Mouse (Mus musculus): ENCODE results near the gene Pdcd7. TPM values are rescaled to one million over a fixed set of nuclear protein-coding genes. Genes with fewer than 3 reads are reported as not detected.

Gene Pdcd7
- polyA plus RNA-seq, 1 experiment = 10.4 TPM

- no peaks in the 10 kb centered on the region for H3K27me3 ChIP-seq (ENCODE audit: control insufficient read depth, insufficient read depth, low read length)
- H3K4me1 ChIP-seq (ENCODE audit: control insufficient read depth, insufficient read depth, low read length) = peaks cover 3% of the 10 kb centered on the region
- H3K4me3 ChIP-seq (ENCODE audit: control insufficient read depth, low read depth, low read length) = peak within 1 kb of the TSS; percentile 77
- TF ChIP-seq POLR2A (IDR thresholded peaks at IDR 0.05; ENCODE audit: control insufficient read depth, low read depth, low read length) = peak; percentile 45; the same call in 1 of the 2 replicates
- no peak for TF ChIP-seq CTCF (IDR thresholded peaks at IDR 0.05; ENCODE audit: control insufficient read depth, insufficient read depth, insufficient replicate concordance, low read depth, low read length)
- no peaks in the 10 kb centered on the region for H3K36me3 ChIP-seq (ENCODE audit: control insufficient read depth, insufficient read depth, low read length)
- peak within 1 kb of the TSS; percentile 56 for H3K27ac ChIP-seq (ENCODE audit: control insufficient read depth, insufficient read depth, low read depth, low read length)
These were observed 52.4 kb downstream of the Pdcd7 start, which contains the start of gene Rasl12 for GRCm38 (mm10) chr9:65398279-65398678. Gene Rasl12 (plus strand): TSS chr9:65398506.

GRCm38 (mm10) chr9:65399934-65400333 is 54.0 kb downstream of the Pdcd7 start:
- Histone ChIP-seq H3K27me3 (ENCODE audit: control insufficient read depth, insufficient read depth, low read length) (no peaks in the 10 kb centered on the region), H3K27ac (ENCODE audit: control insufficient read depth, insufficient read depth, low read depth, low read length) (no peak overlapping the region), H3K4me3 (ENCODE audit: control insufficient read depth, low read depth, low read length) (no peak overlapping the region), H3K36me3 (ENCODE audit: control insufficient read depth, insufficient read depth, low read length) (no peaks in the 10 kb centered on the region), H3K4me1 (ENCODE audit: control insufficient read depth, insufficient read depth, low read length) (peaks cover 5% of the 10 kb centered on the region)
- no peak for TF ChIP-seq POLR2A (IDR thresholded peaks at IDR 0.05; ENCODE audit: control insufficient read depth, low read depth, low read length)
- TF ChIP-seq CTCF (IDR thresholded peaks at IDR 0.05; ENCODE audit: control insufficient read depth, insufficient read depth, insufficient replicate concordance, low read depth, low read length) = no peak

- H3K27ac ChIP-seq (ENCODE audit: control insufficient read depth, insufficient read depth, low read depth, low read length) = peak overlapping the region; percentile 52; the same call in 1 of the 2 replicates
- no peaks in the 10 kb centered on the region for H3K36me3 ChIP-seq (ENCODE audit: control insufficient read depth, insufficient read depth, low read length)
- H3K4me1 ChIP-seq (ENCODE audit: control insufficient read depth, insufficient read depth, low read length) = peaks cover 4% of the 10 kb centered on the region
- no peak overlapping the region for H3K4me3 ChIP-seq (ENCODE audit: control insufficient read depth, low read depth, low read length)
- no peak for TF ChIP-seq POLR2A (IDR thresholded peaks at IDR 0.05; ENCODE audit: control insufficient read depth, low read depth, low read length)
- TF ChIP-seq CTCF (IDR thresholded peaks at IDR 0.05; ENCODE audit: control insufficient read depth, insufficient read depth, insufficient replicate concordance, low read depth, low read length) = no peak
- no peaks in the 10 kb centered on the region for H3K27me3 ChIP-seq (ENCODE audit: control insufficient read depth, insufficient read depth, low read length)
These were observed 58.7 kb downstream of the Pdcd7 start for GRCm38 (mm10) chr9:65404331-65405183.

- Histone ChIP-seq H3K4me1 (ENCODE audit: control insufficient read depth, insufficient read depth, low read length) (peaks cover 4% of the 10 kb centered on the region), H3K36me3 (ENCODE audit: control insufficient read depth, insufficient read depth, low read length) (no peaks in the 10 kb centered on the region), H3K27me3 (ENCODE audit: control insufficient read depth, insufficient read depth, low read length) (no peaks in the 10 kb centered on the region), H3K4me3 (ENCODE audit: control insufficient read depth, low read depth, low read length) (no peak overlapping the region), H3K27ac (ENCODE audit: control insufficient read depth, insufficient read depth, low read depth, low read length) (no peak overlapping the region)
- TF ChIP-seq POLR2A (IDR thresholded peaks at IDR 0.05; ENCODE audit: control insufficient read depth, low read depth, low read length) (no peak), CTCF (IDR thresholded peaks at IDR 0.05; ENCODE audit: control insufficient read depth, insufficient read depth, insufficient replicate concordance, low read depth, low read length) (no peak)
These were observed 59.2 kb downstream of the Pdcd7 start for GRCm38 (mm10) chr9:65405184-65405449.

DNA sequence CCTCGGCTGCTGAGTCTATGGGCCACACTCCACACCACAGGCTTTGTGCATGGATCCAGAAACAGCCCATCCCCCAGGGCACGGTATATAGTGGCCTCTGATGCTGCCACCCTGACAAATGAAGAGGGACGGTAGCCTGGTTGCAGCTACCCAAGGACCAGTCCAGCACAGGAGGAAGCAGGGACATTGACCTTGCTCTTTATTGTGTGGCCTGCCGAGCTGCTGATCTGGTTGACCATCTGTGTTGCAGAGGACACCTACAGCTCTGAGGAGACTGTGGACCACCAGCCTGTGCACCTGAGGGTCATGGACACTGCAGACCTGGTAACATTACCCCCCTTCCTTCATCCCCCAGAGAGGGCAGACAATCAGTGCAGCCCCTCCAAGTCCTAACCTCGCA is 61.4 kb downstream of the Pdcd7 start:
- Histone ChIP-seq H3K27me3 (ENCODE audit: control insufficient read depth, insufficient read depth, low read length) (no peaks in the 10 kb centered on the region), H3K4me3 (ENCODE audit: control insufficient read depth, low read depth, low read length) (no peak overlapping the region), H3K27ac (ENCODE audit: control insufficient read depth, insufficient read depth, low read depth, low read length) (no peak overlapping the region), H3K36me3 (ENCODE audit: control insufficient read depth, insufficient read depth, low read length) (no peaks in the 10 kb centered on the region), H3K4me1 (ENCODE audit: control insufficient read depth, insufficient read depth, low read length) (peaks cover 4% of the 10 kb centered on the region)
- no peak for TF ChIP-seq CTCF (IDR thresholded peaks at IDR 0.05; ENCODE audit: control insufficient read depth, insufficient read depth, insufficient replicate concordance, low read depth, low read length)
- no peak for TF ChIP-seq POLR2A (IDR thresholded peaks at IDR 0.05; ENCODE audit: control insufficient read depth, low read depth, low read length)

DNA sequence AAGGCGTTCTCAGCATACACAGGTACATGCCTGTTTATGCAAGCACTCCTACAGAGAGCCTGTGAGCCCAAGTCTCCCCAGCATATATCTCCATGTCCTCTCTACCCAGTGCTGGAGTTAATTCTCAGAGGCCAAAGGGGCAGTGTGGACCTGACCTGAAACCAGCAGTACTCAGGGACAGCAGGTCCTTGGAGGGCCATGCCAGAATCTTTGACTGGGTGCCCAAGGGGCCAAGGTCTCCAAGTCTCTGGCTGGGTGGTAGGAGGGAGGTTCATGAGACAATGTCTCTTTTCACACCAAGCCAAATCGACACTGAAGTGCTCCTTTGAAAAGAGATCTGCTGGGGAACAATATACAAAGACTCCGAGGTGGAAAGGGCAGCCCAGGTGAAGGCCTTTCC is 62.0 kb downstream of the Pdcd7 start:
- H3K4me1 ChIP-seq (ENCODE audit: control insufficient read depth, insufficient read depth, low read length) = peaks cover 4% of the 10 kb centered on the region

GRCm38 (mm10) chr9:65408871-65409295 is 63.0 kb downstream of the Pdcd7 start:
- Histone ChIP-seq H3K4me3 (ENCODE audit: control insufficient read depth, low read depth, low read length) (no peak overlapping the region), H3K27ac (ENCODE audit: control insufficient read depth, insufficient read depth, low read depth, low read length) (no peak overlapping the region; the same call in 1 of the 2 replicates), H3K36me3 (ENCODE audit: control insufficient read depth, insufficient read depth, low read length) (no peaks in the 10 kb centered on the region), H3K27me3 (ENCODE audit: control insufficient read depth, insufficient read depth, low read length) (no peaks in the 10 kb centered on the region), H3K4me1 (ENCODE audit: control insufficient read depth, insufficient read depth, low read length) (peaks cover 4% of the 10 kb centered on the region)
- TF ChIP-seq POLR2A (IDR thresholded peaks at IDR 0.05; ENCODE audit: control insufficient read depth, low read depth, low read length) = no peak
- no peak for TF ChIP-seq CTCF (IDR thresholded peaks at IDR 0.05; ENCODE audit: control insufficient read depth, insufficient read depth, insufficient replicate concordance, low read depth, low read length)

More for the DNA sequence above, 62.0 kb downstream of the Pdcd7 start:
- no peak for TF ChIP-seq POLR2A (IDR thresholded peaks at IDR 0.05; ENCODE audit: control insufficient read depth, low read depth, low read length)
- TF ChIP-seq CTCF (IDR thresholded peaks at IDR 0.05; ENCODE audit: control insufficient read depth, insufficient read depth, insufficient replicate concordance, low read depth, low read length) = no peak
- Histone ChIP-seq H3K27me3 (ENCODE audit: control insufficient read depth, insufficient read depth, low read length) (no peaks in the 10 kb centered on the region), H3K27ac (ENCODE audit: control insufficient read depth, insufficient read depth, low read depth, low read length) (peak overlapping the region; percentile 43; the same call in 1 of the 2 replicates), H3K36me3 (ENCODE audit: control insufficient read depth, insufficient read depth, low read length) (no peaks in the 10 kb centered on the region), H3K4me3 (ENCODE audit: control insufficient read depth, low read depth, low read length) (no peak overlapping the region)

Other genes starting within 250 kb of the Pdcd7 start
- 2.8 and 3.1 TPM in 2 replicates for gene Igdcc4, start 244.6 kb upstream of the Pdcd7 start, polyA plus RNA-seq (2012; rRNA removed)
- 0.27 and 0.36 TPM in 2 replicates for gene Igdcc3, start 204.9 kb upstream of the Pdcd7 start, polyA plus RNA-seq (2012; rRNA removed)
- 2.2 and 2.3 TPM in 2 replicates for gene Parp16, start 150.8 kb upstream of the Pdcd7 start, polyA plus RNA-seq (2012; rRNA removed)
- 0.26 and 0.33 TPM in 2 replicates for gene Cilp, start 80.9 kb upstream of the Pdcd7 start, polyA plus RNA-seq (2012; rRNA removed)
- gene Clpx, start 51.8 kb upstream of the Pdcd7 start, polyA plus RNA-seq (2012; rRNA removed) = 45.4 and 50.4 TPM in 2 replicates
- 0.77 and 1.3 TPM in 2 replicates for gene Ubap1l, start 14.9 kb downstream of the Pdcd7 start, polyA plus RNA-seq (2012; rRNA removed)
- 0.18 and 0.23 TPM in 2 replicates for gene Kbtbd13, start 45.5 kb downstream of the Pdcd7 start, polyA plus RNA-seq (2012; rRNA removed)
- 5.5 and 6.6 TPM in 2 replicates for gene Rasl12, start 52.4 kb downstream of the Pdcd7 start, polyA plus RNA-seq (2012; rRNA removed)
- gene Slc51b, start 76.9 kb downstream of the Pdcd7 start, polyA plus RNA-seq (2012; rRNA removed) = not detected in 2 replicates
- 6.1 and 7.4 TPM in 2 replicates for gene Mtfmt, start 89.7 kb downstream of the Pdcd7 start, polyA plus RNA-seq (2012; rRNA removed)
- 10.1 and 10.8 TPM in 2 replicates for gene Spg21, start 114.8 kb downstream of the Pdcd7 start, polyA plus RNA-seq (2012; rRNA removed)
- not detected in 2 replicates for gene Ankdd1a, start 174.1 kb downstream of the Pdcd7 start, polyA plus RNA-seq (2012; rRNA removed)
- 67.0 and 72.5 TPM in 2 replicates for gene Plekho2, start 233.9 kb downstream of the Pdcd7 start, polyA plus RNA-seq (2012; rRNA removed)
- 0.40 and 0.79 TPM in 2 replicates for gene Pif1, start 241.1 kb downstream of the Pdcd7 start, polyA plus RNA-seq (2012; rRNA removed)